Mouse (Mus musculus) 3134 (cell line): Measurements from ENCODE around the gene Zbtb40.

Experiments
- DNase-seq: peaks from one replicate; pipeline ENCODE4 v3.0.0-alpha.2; 2011; ENCODE audit warnings: low spot score; ENCODE audit not compliant: insufficient read length; ENCODE audit errors: extremely low read depth

Zbtb40 gene

GRCm38 (mm10) chr4:136980921-136981320 lies 67.7 kb downstream of the Zbtb40 start:
- DNase-seq, result no peak

DNA sequence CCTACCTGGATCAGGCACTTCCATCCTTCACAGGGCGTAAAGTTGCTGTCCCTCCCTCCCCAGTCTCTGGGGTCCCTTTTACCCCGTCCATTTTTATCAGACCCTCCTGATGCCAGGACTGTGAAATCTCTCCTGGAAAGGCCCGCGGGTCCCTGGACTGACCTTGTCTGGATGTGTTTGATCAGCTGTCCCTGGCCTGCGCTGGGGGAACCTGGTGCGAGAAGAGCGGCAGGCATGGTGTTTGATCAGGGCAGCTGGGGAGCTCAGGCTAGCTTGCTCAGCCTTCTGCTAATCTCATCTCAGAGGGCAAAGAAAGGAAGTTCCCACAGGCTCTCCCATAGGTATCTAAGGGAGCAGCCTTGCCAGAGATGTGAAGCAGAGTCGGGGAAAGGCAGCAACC lies 71.4 kb downstream of the Zbtb40 start:
- no peak for DNase-seq

- peak; percentile 39 for DNase-seq
Observed at GRCm38 (mm10) chr4:136970939-136971338, 77.7 kb downstream of the Zbtb40 start.

- no peak for DNase-seq
Observed at GRCm38 (mm10) chr4:136969503-136970276, 78.9 kb downstream of the Zbtb40 start.

DNA sequence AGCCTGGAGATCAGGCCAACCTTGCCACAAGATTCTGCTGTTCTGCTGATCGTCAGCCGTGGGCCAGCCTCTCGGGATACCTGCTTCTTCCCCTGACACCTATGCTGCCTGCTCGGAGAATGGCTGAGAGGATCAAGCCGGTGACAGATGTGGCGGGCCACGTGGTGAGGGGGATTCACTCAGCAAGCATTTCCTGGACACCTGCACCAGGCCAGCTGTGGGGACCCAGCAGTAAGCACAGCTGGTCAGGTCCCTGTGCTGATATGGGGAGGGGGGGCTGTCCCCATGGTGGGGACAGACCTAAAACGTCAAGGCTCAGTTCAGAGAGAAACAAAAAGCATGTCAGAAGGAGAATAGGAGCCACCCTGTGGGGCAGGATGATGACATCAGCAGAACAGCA lies 79.5 kb downstream of the Zbtb40 start:
- DNase-seq, result peak; percentile 29

DNA sequence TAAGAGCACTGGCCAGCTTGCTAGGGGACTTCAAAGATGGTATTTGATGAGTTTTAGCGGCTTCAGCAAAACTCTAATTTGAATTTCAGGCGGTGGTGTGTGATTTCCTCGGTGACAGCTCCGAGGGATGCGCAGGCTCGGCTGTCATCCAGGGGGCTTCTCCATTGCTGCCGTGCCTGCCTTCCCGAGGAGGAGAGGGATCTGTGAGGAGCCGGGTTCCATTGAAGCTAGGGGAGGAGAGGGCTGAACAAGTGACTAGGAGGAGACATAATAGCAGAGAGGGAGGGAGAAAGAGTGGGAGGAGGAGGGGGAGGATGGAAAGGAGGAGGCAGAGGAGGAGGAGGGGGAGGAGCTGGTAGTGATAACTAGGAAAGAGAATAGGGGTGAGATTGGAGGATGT lies 81.1 kb downstream of the Zbtb40 start:
- no peak for DNase-seq

GRCm38 (mm10) chr4:136966493-136967390 lies 81.9 kb downstream of the Zbtb40 start:
- no peak for DNase-seq

GRCm38 (mm10) chr4:136964990-136965421 lies 83.6 kb downstream of the Zbtb40 start:
- DNase-seq, result no peak

DNA sequence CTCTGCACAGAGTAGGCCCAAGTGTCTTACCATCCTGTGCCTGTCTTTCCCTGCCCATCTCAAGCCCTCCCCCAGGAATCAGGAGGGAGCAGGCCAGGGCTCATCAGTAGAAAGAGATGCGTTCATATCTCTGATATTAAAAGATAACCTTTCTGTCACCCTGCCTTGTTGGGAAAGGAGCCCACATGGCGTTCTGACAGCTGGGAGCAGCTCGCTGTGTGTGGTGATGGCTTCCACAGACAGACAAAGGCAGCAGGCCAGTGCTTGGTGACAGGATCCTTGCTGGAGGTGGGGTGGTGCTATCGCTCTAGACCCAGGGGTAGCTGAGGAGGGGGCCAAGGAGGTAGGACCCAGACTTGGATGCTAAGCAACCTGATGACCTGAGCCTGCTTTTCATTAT lies 86.2 kb downstream of the Zbtb40 start:
- DNase-seq, result no peak

DNA sequence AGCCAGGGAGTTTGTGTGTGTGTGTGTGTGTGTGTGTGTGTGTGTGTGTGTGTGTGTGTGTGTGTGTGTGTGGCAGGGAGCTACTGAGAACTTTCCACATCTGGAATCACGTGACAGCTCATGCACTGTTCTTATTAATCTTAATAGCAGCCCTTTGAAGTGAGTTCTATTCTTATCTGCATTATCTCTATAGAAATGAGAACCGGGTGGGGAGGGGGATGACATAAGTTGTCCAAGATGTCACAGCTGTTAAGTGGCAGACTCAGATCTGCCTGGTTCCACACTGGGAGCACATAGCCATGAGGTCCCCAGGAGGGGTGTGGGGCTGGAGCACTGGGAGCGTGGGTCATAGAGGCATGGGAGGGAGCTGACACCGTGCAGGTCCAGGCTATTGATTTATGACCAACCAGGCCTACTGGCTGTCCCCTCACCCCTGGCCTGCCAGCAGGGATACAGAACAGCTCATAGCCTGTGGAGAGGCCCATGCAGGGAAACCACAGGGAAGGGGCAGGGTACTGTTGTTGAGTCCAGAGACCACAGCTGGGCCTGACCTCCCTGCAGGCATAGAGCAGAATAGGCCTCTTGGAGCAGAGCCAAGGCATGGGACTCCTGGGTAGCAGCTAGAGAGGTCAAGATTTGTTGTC lies 86.8 kb downstream of the Zbtb40 start:
- no peak for DNase-seq

DNA sequence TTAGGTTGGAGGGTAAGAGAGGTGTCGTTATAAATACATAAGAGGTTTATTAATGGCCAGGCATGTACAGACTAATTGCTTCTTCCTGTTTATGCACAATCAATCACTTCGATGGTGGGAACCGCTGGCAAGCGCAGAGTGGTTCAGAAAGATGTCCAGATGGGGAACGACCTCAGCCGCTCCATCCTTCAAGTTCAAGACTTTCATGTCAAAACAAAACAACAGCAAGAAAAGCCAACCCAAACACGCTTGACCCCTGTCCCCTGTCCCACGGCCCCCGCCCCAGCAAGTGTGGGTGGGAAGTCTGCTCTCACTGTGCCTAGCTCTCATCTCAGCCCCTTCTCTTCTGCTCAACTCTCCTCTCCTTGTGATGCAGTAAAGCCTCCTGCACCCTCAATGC lies 88.0 kb downstream of the Zbtb40 start:
- no peak for DNase-seq

DNA sequence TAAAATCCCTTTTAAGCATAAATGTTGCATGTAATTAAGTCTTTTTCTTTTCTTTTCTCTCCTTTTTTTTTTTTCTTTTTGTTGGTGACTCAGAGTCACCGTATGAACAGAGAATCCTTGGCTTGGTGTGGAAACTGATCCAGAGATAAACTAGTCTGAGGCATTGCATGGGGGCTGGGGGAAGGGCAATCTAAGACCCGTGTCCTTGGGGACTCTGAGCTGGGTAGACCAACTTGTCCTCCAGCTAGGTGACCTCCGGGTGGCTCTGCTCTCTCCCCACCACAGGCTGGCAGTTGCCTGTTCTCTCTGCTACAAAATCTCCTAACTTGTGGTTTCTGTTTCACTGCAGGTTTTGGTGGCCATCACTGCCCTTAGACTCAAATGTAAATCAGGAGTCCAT lies 88.5 kb downstream of the Zbtb40 start:
- no peak for DNase-seq

DNA sequence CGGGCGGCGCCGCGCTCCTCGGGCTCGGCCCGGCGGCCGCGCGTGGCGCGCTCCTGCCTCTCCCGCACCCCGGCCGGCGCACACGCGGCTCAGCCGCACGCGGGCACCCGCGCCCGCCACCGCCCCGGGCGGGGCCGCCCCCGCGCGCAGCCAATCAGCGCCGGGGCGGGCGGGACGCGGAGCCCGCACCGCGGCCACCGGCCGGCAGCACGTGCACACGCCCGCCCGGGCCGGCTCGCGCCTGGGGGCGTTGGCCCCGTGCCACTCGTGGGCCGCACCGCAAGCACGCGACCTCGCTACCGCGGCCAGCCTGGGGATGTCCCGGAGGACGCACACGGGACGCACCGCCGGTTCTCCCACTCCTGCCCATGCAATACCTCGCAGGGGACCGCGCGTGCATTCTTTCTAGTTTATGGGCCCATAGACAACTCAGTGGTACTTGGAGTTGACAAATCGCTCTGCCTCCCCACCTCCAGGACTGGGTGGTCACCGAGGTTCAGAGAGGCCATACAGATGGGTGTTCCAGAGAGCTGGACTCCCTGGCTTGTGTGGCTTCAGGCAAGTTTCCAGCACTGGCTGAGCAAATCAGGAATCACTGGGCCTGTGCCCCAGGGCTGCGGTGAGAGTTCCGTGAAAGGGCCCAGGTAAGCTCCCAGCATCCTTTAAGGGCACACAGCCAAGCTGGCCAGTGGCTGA lies 91.7 kb downstream of the Zbtb40 start, which contains the start of gene Epha8:
Epha8 (minus strand) TSS at position 66 of the 696 bp plus-strand sequence.
- no peak for DNase-seq

DNA sequence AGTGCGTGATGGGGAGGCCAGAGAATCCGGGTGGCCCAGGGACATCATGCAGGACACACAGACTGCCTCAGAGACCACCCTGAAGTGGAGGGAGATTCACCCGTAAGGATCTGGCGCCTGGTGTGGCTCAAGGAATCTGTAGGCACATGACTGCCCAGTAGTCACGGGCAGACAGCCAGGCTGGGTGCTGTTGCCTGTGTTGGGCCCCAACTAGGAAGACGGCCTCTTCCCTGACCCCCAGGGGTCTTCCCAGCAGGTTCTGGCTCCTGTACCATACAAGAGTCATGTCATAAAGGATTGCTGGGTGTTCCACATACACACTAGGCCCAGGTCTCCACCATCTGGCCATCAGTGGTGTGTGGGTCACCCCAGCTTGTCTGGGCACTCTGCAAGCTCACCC lies 94.0 kb downstream of the Zbtb40 start:
- no peak for DNase-seq

DNA sequence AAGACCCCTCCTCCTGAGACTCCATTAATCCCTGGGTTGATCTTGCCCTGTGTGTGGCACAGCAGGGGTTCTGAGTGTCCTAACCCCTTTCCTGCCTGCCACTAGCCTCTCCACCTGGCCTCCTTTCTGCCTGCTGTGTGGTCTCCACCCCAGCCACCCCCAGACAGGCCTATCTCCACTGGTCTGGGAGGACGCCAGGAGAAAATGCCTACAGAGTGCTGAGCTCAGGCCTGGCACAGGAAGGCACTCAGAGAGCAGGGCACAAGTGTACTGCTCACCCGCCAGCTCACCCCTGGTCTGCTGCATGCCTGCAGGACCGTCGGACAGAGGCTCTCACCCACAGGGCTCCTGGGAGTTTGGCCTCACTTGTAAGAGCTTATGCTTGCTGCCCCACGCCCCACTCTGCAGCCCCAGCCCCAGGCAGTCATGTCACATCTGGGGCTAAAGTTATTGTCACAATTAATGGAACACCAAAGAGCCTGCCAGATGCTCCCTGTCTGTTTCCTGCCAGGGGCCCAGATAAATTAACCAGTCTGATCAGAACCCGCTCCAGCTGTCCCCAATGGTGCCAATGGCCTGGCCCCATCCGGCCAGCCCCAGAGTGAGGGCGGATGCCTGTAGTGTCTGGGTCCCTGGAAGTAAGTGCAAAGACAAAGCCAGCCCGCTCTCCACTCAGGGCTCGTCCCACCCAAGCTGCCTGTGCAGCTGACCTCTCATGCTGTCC lies 99.2 kb downstream of the Zbtb40 start:
- DNase-seq, result no peak

DNA sequence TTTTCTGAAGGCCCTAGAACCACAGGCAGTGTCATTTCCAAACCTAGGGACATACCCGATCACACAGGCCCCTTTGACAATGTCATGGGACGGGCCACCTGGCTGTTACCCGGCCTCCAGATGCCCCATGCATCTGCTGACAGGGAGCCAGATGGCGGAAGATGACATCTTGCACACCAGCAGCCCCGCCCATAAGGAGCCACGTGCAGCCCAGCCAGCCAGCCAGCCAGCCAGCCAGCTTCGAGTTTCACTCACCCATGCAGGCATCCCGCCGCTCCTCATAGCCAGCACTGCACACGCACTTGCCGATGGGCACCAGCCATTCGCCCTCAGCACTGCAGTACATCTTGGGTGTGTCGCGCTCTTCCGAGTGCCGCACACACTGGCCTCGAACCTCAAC lies 103.2 kb downstream of the Zbtb40 start:
- DNase-seq, result no peak

DNA sequence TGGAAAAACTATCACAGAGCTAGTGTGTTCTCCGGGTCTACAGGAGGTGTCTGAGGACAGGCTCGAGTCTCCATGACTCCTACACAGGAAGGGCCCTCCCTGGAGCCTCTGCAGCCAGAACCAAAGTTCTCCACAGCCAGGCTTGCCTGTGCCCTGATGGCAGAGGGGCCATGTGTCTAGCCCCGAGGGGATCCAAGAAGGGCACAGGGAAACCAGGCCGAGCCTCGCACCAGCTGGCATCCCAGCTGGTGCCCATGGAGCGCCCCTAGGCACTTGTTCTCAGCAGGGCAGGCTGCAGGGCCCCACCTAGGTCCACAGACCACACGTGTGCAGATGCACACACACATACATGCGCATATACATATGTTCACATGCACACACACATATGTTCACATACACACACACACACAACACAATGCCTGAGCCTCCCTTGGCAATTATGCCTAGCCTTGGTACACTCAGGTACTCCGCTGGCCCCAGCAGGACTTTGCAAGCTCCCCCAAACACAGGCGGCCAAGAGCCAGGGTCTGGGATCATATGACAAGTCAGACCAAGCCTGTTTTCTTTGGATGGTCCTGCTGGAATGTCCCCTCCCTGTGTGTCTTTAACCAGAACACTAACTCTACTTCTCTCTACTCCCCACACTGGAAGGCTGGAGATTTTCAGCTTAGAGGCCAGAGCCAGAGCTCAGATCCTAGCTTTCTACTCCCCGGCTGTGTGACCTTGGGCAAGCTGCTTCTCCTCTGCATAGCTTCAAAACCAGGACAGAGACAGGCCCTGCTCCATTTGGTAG lies 103.8 kb downstream of the Zbtb40 start:
- no peak for DNase-seq

DNA sequence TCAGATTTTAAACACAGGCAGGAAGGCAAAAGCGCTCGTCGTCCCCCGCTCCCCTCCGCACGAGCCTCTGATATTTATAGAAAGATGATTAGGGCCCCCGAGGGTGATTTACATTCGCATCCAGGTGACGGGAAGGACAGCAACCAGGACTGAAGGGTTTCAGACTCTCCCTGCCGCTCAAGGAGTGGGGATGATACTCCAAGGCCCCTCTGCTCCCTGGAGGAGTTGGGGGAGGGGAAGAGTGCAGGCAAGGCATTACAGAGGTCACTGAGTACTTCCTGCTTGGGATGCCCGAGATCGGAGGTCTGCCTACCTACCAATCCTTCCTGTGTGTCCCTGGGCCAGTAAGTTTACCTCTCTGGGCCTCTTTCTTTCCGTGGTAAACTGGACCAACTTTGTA lies 105.4 kb downstream of the Zbtb40 start:
- DNase-seq, result no peak

DNA sequence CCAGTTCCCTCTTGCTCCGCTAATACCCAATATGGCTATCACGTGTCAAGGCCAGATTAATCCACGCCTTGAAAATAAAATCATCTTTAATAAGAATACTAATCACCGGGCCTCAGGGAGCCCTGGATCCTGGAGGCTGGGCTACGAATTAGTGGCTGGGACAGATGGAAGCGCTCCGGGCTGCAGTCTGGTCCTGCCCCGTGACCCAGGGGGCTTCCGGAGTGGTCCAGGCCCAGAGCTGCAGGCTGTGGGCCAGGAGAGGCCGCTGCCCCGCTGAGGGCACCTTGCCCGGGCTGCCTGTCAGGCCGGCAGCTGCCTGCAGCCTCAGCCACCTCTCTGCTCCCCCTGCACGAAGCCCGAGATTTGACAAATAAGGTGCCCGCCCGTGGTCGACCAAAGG lies 105.8 kb downstream of the Zbtb40 start:
- DNase-seq, result no peak
